Mouse (Mus musculus) heart, postnatal 0 days (tissue): ENCODE data around the gene Asb14.

Experiments used
- CTCF ChIP-seq: IDR thresholded peaks from 2 replicates; pipeline ENCODE4 v1.5.1; 2016; ENCODE audit warnings: antibody characterized with exemption, control low read depth, low read depth
- EP300 ChIP-seq: IDR thresholded peaks from 2 replicates; pipeline ENCODE4 v1.6.1; 2016; ENCODE audit warnings: antibody characterized with exemption, low read depth

DNA sequence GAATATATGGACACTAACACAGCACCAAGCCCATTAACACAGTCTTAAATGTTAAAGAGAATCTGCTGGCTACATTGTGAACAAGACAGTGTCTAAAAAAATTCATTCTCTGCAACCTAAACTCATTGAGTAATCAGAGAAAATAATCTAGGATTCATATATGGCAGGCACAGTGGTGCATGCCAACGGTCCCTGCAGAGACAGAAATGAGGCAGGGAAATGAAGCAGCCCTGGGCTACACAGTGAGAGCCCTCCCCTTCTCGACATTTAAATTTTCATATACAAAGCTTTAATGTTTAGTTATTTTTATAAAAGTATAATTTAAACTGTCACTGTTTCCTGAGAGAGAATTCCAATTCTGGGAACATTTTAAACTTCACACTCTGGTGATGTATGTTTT lies 5.1 kb downstream of the Asb14 start:
- no peak for TF ChIP-seq CTCF
- no peak for TF ChIP-seq EP300
